Mouse (Mus musculus): ENCODE results near the gene Cpox.

Cpox gene

GRCm38 (mm10) chr16:58751314-58751713, 81.2 kb downstream of the Cpox start:
- DNase-seq (ENCODE audit: low spot score in 2 of 2) = no peak

- DNase-seq (ENCODE audit: low spot score in 2 of 2) = no peak
Measured at GRCm38 (mm10) chr16:58756191-58756590, 86.1 kb downstream of the Cpox start.

GRCm38 (mm10) chr16:58763076-58763475, 93.0 kb downstream of the Cpox start, which contains the start of gene Olfr172:
Olfr172 (minus strand) TSS chr16:58763176.
- no peak for DNase-seq (ENCODE audit: low spot score in 2 of 2)

All from spleen, postnatal 36 days (tissue).